Mouse (Mus musculus) layer of hippocampus, adult 18-20 months (tissue): ENCODE results near the gene Tram2. TPM values are rescaled to one million over a fixed set of nuclear protein-coding genes. Genes with fewer than 3 reads are reported as not detected.
A peak's percentile ranks its signal among the peaks of the same experiment; 100 is the strongest.

ENCODE experiments used
- DNase-seq, 2 experiments: peaks; one replicate each; pipeline ENCODE4 v3.0.0; 2022; ENCODE audit warnings: low spot score in 2 of 2
- long read RNA-seq: library from polyadenylated mRNA; stranded (forward); transcript quantifications from one replicate; pipeline ENCODE4 v2.0.0, GENCODE M21; 2021
- total RNA-seq, 2 experiments: library from RNA; stranded (reverse); gene quantifications; 2 replicates each; pipeline ENCODE4 v1.2.3; 2021

Gene Tram2
- total RNA-seq = 1 to 10 TPM; 1.1 to 1.4 TPM
- long read RNA-seq = 0 reads

GRCm38 (mm10) chr1:21079217-21079773, at the start of gene Tram2:
Tram2 (minus strand) TSS chr1:21079229.
- peak; percentile 77 to 88 for DNase-seq

- peak in 1 of 2 experiments; percentile 4 for DNase-seq
Measured at GRCm38 (mm10) chr1:21124713-21125336, 45.8 kb upstream of the Tram2 start.

- no peak for DNase-seq
Measured at GRCm38 (mm10) chr1:21103784-21104183, 24.8 kb upstream of the Tram2 start.

GRCm38 (mm10) chr1:21101221-21102006, 22.4 kb upstream of the Tram2 start:
- peak; percentile 16 to 67 for DNase-seq

GRCm38 (mm10) chr1:21100726-21101125, 21.7 kb upstream of the Tram2 start:
- DNase-seq = no peak

GRCm38 (mm10) chr1:21097001-21097989, 18.3 kb upstream of the Tram2 start:
- no peak for DNase-seq

GRCm38 (mm10) chr1:21094644-21095215, 15.7 kb upstream of the Tram2 start:
- DNase-seq = no peak

GRCm38 (mm10) chr1:21089661-21090117, 10.7 kb upstream of the Tram2 start:
- no peak for DNase-seq

GRCm38 (mm10) chr1:21086291-21086690, 7.3 kb upstream of the Tram2 start:
- DNase-seq = no peak

- no peak for DNase-seq
Measured at GRCm38 (mm10) chr1:21084661-21085060, 5.6 kb upstream of the Tram2 start.

- DNase-seq = no peak
Measured at GRCm38 (mm10) chr1:21080362-21080761, 1.3 kb upstream of the Tram2 start.

GRCm38 (mm10) chr1:21078481-21079214, 381 bp downstream of the Tram2 start:
- no peak for DNase-seq

- no peak for DNase-seq
Measured at GRCm38 (mm10) chr1:21077619-21078018, 1.4 kb downstream of the Tram2 start.

GRCm38 (mm10) chr1:21077191-21077590, 1.8 kb downstream of the Tram2 start:
- no peak for DNase-seq

GRCm38 (mm10) chr1:21075986-21076495, 3.0 kb downstream of the Tram2 start:
- no peak for DNase-seq

GRCm38 (mm10) chr1:21074231-21074630, 4.8 kb downstream of the Tram2 start:
- DNase-seq = peak in 1 of 2 experiments; percentile 50

- no peak for DNase-seq
Measured at GRCm38 (mm10) chr1:21072875-21073444, 6.1 kb downstream of the Tram2 start.

- DNase-seq = no peak
Measured at GRCm38 (mm10) chr1:21070658-21071057, 8.4 kb downstream of the Tram2 start.

- no peak for DNase-seq
Measured at GRCm38 (mm10) chr1:21069830-21070522, 9.1 kb downstream of the Tram2 start.
